Mouse (Mus musculus): ENCODE data around the gene App.

The App gene

GRCm38 (mm10) chr16:85173373-85174081 is at the start of gene App:
App (minus strand) TSS chr16:85173766.
- DNase-seq (ENCODE audit: low spot score in 2 of 2): peak; percentile 87 to 96

- DNase-seq (ENCODE audit: low spot score in 2 of 2): no peak
Measured at GRCm38 (mm10) chr16:85215846-85216245, 42.3 kb upstream of the App start.

GRCm38 (mm10) chr16:85215173-85215572 is 41.6 kb upstream of the App start:
- no peak for DNase-seq (ENCODE audit: low spot score in 2 of 2)

- no peak for DNase-seq (ENCODE audit: low spot score in 2 of 2)
Measured at GRCm38 (mm10) chr16:85195622-85196021, 22.1 kb upstream of the App start.

GRCm38 (mm10) chr16:85195167-85195566 is 21.6 kb upstream of the App start:
- no peak for DNase-seq (ENCODE audit: low spot score in 2 of 2)

- DNase-seq (ENCODE audit: low spot score in 2 of 2): no peak
Measured at GRCm38 (mm10) chr16:85181502-85181901, 7.9 kb upstream of the App start.

GRCm38 (mm10) chr16:85180710-85181109 is 7.1 kb upstream of the App start:
- no peak for DNase-seq (ENCODE audit: low spot score in 2 of 2)

GRCm38 (mm10) chr16:85176666-85177065 is 3.1 kb upstream of the App start:
- DNase-seq (ENCODE audit: low spot score in 2 of 2): no peak

GRCm38 (mm10) chr16:85172571-85173372 is 794 bp downstream of the App start:
- DNase-seq (ENCODE audit: low spot score in 2 of 2): peak; percentile 59 to 71

- DNase-seq (ENCODE audit: low spot score in 2 of 2): no peak
Measured at GRCm38 (mm10) chr16:85171976-85172570, 1.5 kb downstream of the App start.

GRCm38 (mm10) chr16:85170826-85171510 is 2.6 kb downstream of the App start:
- DNase-seq (ENCODE audit: low spot score in 2 of 2): no peak

- DNase-seq (ENCODE audit: low spot score in 2 of 2): no peak
Measured at GRCm38 (mm10) chr16:85168821-85169220, 4.7 kb downstream of the App start.

- DNase-seq (ENCODE audit: low spot score in 2 of 2): no peak
Measured at GRCm38 (mm10) chr16:85166205-85166604, 7.4 kb downstream of the App start.

- DNase-seq (ENCODE audit: low spot score in 2 of 2): no peak
Measured at GRCm38 (mm10) chr16:85165631-85166030, 7.9 kb downstream of the App start.

- no peak for DNase-seq (ENCODE audit: low spot score in 2 of 2)
Measured at GRCm38 (mm10) chr16:85165177-85165576, 8.4 kb downstream of the App start.

GRCm38 (mm10) chr16:85162779-85163178 is 10.8 kb downstream of the App start:
- DNase-seq (ENCODE audit: low spot score in 2 of 2): no peak

GRCm38 (mm10) chr16:85160140-85160539 is 13.4 kb downstream of the App start:
- DNase-seq (ENCODE audit: low spot score in 2 of 2): no peak

GRCm38 (mm10) chr16:85157796-85158546 is 15.6 kb downstream of the App start:
- no peak for DNase-seq (ENCODE audit: low spot score in 2 of 2)

- DNase-seq (ENCODE audit: low spot score in 2 of 2): no peak
Measured at GRCm38 (mm10) chr16:85157156-85157555, 16.4 kb downstream of the App start.

- no peak for DNase-seq (ENCODE audit: low spot score in 2 of 2)
Measured at GRCm38 (mm10) chr16:85155836-85156235, 17.7 kb downstream of the App start.

- DNase-seq (ENCODE audit: low spot score in 2 of 2): no peak
Measured at GRCm38 (mm10) chr16:85152457-85152856, 21.1 kb downstream of the App start.
